Mouse (Mus musculus): Measurements from ENCODE around the gene Cdh13.

The Cdh13 gene

GRCm38 (mm10) chr8:118827726-118828125, 544.2 kb downstream of the Cdh13 start:
- no peak for DNase-seq

- no peak for DNase-seq
Observed at GRCm38 (mm10) chr8:118830291-118830690, 546.8 kb downstream of the Cdh13 start.

GRCm38 (mm10) chr8:118831026-118831425, 547.5 kb downstream of the Cdh13 start:
- no peak for DNase-seq

DNA sequence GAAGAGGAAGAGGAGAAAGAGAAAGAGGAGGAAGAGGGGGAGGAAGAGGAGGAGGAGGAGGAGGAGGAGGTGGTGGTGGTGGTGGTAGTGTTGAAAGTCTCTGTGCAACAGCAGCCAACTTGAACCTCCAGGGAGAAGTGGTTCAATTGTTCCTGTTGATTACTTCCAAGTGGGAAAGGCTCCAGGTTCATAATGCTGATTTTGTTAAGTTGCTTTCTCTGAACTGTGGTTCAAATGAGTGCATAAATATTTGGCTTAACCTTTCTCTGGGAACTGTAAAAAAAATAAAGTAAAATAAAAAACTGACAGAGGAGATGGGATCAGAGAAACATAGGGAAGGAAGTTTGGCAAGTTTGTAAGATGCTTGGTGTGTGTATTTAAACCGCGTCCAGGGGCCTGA, 555.3 kb downstream of the Cdh13 start:
- no peak for DNase-seq

DNA sequence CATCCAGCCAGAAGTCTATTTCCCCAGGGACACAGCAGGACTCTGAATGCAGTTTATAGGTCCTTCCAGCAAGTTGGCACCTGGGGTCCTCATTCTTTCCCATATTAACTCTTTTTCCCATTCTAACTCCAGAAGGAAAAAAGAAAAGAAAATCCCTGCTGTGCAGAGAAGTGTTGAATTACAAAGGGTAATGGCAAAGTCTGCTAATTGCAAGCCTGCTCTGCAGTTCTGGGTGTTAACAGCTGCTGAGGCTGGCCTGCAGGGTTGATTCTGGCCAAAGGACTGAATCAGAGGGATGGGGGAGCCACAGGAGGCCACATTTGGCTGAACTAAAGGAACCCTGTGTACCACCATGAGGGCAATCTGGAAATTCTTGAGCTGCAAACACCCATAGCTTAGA, 562.2 kb downstream of the Cdh13 start:
- DNase-seq: no peak

DNA sequence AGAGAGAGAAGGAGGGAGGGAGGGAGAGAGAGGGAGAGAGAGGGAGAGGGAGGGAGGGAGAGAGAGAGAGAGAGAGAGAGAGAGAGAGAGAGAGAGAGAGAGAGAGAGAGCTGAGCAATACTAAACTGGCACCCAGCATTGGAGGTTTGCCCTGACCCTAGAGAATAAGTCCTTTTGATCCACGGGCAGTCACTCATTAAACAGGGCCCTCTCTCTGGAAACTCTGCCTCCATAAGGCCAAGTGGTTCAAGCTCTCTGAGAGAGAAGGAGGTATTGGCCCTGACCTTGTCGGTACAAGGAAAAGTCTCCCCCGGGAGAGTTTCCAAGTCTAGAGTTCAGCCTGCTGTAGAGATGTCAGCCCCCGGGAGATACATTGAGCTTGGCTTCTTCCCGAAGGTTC, 564.5 kb downstream of the Cdh13 start:
- DNase-seq: peak; percentile 27

GRCm38 (mm10) chr8:118849515-118849914, 566.0 kb downstream of the Cdh13 start:
- peak; percentile 10 for DNase-seq

- DNase-seq: peak; percentile 63
Observed at GRCm38 (mm10) chr8:118850381-118850780, 566.8 kb downstream of the Cdh13 start.

- no peak for DNase-seq
Observed at GRCm38 (mm10) chr8:118851361-118851760, 567.8 kb downstream of the Cdh13 start.

DNA sequence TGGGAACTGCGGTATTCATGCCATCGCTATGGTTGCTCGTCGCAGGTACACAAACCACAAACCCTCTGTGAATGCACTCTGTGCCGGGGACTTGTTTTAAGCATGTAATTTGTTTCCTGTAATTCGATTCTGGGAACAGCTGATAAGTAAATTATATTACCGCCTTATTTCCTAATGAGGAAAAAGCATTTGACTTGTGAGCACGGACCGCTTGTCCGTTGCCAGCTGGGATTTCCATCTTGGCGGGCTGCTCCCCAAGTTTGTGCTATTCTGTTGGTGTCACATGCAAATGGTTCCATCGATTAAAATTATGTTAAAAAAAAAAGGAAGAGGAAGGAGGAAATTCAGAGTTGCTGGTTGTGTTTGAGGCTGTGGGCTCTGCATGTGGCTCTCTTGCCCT, 569.3 kb downstream of the Cdh13 start:
- no peak for DNase-seq

DNA sequence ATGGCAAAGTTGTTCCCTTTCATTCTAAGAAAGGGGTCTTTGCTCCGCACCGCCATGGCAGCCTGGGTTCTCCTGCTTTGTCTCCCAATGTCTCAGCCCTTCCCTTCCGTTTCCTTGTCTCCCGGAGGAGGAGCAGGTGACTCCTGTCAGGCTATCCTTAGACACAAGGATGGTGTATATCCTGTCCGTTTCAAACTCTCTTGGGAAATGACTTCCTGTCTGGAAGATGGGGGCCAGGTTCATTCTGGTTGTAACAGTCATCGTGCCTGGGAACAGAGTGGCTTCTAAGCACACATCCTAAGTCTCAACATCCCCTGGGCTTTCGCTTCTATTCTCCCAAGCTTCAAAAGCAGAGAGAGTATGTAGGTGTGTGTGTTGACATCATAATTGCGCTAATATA, 571.1 kb downstream of the Cdh13 start:
- DNase-seq: no peak

DNA sequence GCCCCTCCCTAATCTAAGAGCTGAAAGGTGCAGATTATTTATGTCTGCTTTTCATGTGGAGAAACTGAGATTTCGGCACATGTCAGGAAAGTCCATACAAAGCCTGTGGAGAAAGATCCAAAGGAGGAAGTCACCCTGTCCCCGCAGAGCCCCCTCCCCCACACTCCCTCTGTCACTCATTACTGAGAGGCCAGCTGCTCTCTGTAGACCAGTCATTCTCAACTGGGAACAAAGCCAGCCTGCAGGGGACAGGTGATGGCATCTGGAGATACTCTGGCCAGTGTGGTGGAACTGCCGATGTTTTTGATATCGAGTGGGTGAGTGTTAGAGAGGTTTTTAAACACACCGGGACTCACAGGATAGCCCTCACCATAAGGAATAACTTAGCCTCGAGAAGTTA, 582.8 kb downstream of the Cdh13 start:
- no peak for DNase-seq

GRCm38 (mm10) chr8:118870711-118871110, 587.2 kb downstream of the Cdh13 start:
- no peak for DNase-seq

GRCm38 (mm10) chr8:118879939-118880825, 596.6 kb downstream of the Cdh13 start:
- peak; percentile 28 for DNase-seq

DNA sequence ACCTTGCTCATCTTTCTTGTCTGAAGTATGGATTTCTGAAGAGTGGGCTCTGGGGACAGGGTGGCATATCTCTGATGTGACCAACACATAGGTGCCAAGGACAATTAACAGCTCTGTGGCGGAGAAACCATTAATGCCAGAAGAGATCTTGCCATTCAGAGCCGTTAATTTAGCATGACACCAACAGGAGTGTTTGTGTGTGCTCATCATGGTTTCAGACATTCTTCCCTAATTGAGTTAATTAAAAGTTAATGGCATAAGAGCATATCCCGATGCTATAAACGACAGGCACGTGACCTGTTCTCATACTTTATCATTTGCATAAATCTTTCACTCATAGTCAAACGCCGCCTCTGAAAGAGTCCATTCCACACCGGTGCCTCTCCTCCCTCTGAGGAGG, 600.8 kb downstream of the Cdh13 start:
- no peak for DNase-seq

DNA sequence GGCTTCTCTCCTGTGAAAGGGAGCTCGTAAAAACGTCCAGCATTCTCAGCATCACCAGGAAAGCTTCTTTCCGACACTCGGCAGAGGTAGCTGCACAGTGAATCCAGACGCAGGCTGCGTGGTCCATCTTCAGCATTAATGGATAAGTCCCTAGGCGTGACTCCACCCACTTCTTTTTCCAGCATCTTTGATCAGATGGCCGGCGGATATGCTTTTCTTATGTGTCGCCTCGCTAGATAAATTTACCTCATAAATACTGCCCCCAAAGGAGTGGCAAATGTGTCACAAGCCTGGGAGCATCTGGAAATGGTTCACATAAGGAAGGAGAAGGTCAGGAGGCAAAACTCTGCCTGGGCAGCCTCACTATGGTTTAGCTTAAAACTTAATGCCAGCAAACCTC, 601.5 kb downstream of the Cdh13 start:
- DNase-seq: no peak

GRCm38 (mm10) chr8:118902402-118902801, 618.9 kb downstream of the Cdh13 start:
- no peak for DNase-seq

- DNase-seq: no peak
Observed at GRCm38 (mm10) chr8:118916513-118916912, 633.0 kb downstream of the Cdh13 start.

- DNase-seq: no peak
Observed at GRCm38 (mm10) chr8:118937412-118937811, 653.9 kb downstream of the Cdh13 start.

DNA sequence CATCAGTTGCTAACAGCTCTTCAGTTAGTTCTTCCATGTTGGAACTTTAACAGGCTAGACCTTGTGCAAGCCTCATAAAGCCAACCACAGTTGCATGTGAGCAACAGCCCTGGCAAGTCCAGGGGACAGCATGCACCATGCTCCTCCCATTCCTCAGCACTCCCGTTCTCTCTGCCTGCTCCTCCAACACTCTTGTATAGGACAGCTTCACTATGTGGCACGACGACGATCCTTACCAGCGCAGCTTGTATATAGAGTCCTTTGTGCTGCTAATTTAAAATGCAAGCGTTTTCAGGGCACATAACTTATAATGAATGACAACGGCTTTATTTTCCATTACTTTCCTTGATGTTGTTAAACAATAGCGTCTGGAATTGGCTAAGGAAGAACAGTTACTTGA, 654.5 kb downstream of the Cdh13 start:
- DNase-seq: no peak

DNA sequence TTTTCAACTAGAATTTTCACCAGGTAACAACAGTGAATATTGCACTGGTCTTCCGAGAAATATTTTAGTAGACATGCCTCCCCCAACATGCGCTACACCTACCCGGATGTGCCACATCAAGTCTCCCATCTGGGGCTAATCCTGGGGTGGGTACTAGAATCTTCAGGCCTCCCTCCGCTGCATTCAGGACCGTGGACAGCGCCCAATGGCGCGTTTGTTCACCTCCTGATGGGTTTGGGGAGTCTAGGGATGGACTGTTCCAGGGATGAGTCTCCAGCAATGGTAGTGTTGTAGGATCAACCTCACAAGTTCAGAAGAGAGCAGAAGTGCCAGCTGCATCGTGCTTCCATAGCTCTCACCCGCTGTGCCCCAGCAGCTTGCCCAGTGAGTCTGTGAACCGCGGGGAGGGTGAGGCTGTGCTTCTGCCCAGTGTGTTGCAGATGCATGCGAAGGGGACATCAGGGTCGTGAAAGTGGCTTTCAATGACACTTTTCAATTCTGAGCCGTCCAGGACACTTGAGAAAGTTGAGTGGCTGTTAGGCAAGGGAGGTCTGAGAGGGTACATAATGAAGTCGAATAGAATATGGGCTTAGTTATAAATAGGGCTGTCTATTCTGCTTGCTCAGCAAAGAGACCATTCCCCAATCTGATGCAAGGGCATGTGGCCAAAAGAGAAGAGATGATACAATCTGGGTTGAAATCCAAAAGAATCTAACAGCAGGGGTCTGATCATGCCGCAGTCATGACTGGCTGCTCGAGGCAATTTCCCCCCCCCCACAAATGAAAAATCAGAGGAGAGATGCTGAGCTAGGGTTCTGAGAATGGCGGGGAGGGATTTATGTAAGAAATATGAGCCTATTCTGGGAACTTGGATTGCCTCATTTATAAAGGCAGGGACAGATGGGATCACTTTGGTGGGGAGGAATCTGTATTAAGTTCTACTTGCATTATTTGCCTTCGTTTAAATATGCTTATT, 668.5 kb downstream of the Cdh13 start:
- DNase-seq: peak; percentile 33

DNA sequence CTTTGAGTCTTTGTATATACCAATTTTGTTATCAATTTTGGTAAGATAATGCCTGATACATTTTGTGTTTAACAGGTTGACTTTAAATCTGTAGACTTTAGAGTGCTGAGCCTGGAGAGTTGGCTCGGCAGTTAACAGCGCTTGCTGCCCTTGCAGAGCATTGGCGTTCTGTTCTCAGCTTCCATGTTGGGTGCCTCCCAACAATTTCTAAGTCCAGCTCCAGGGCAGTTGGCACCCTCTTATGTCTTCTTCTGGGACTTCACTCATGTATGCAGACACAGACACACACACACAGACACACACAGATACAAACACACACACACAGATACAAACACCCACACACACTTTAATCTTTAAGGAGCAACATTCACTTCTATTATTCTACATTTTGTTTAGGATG, 672.6 kb downstream of the Cdh13 start:
- DNase-seq: no peak

GRCm38 (mm10) chr8:118961877-118962545, 678.5 kb downstream of the Cdh13 start:
- DNase-seq: no peak
